Mouse (Mus musculus): Measurements from ENCODE around the gene Rab10.

Gene Rab10

DNA sequence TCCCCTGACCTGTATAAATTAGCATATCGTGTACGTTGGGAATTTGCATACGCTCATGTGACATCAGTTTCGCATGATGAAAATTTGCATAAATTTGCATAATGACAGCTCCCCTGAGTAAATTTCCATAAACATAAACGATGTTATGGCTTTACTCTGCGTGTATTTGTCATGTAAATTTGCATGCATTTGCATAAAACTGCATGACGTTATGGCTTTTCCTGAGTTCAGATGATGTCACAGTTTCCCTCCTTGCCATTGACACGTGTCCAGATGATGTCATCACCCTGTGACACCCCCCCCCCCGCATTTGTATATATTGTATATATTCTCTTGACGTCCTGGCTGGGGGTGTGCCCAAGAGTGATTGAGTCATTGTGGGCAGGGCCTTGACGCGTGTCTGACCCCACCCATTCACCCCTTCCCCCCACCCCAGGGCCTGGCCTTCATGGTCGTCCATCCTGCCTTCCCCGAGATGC lies 73.6 kb downstream of the Rab10 start:
- DNase-seq (ENCODE audit: low spot score) = no peak

- DNase-seq (ENCODE audit: low spot score) = peak; percentile 89
Observed at GRCm38 (mm10) chr12:3235646-3236161, 74.1 kb downstream of the Rab10 start.

- DNase-seq (ENCODE audit: low spot score) = peak; percentile 54
Observed at GRCm38 (mm10) chr12:3235124-3235631, 74.6 kb downstream of the Rab10 start.

DNA sequence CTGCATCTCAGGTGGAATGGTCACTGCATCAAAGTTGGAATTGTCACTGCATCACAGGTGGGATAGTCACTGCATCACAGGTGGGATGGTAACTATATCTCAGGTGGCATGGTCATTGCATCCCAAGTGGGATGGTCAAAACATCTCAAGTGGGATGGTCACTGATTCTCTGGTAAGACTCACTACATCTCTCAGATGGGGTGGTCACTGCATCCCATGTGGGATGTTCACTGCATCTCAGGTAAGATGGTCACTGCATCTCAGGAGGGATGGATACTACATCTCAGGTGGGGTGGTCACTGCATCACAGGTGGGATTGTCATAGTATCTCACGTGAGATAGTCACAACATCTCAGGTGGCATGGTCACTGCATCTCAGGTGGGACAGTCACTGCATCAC lies 75.7 kb downstream of the Rab10 start:
- DNase-seq (ENCODE audit: low spot score) = no peak

GRCm38 (mm10) chr12:3223352-3223751 lies 86.4 kb downstream of the Rab10 start:
- no peak for DNase-seq (ENCODE audit: low spot score)

GRCm38 (mm10) chr12:3210181-3210580 lies 99.6 kb downstream of the Rab10 start:
- no peak for DNase-seq (ENCODE audit: low spot score)

- no peak for DNase-seq (ENCODE audit: low spot score)
Observed at GRCm38 (mm10) chr12:3209163-3209562, 100.6 kb downstream of the Rab10 start.
